Mouse (Mus musculus): ENCODE results near the gene Sephs2.

Sephs2 gene

GRCm38 (mm10) chr7:127232622-127233367 lies 41.1 kb downstream of the Sephs2 start, which contains the start of the genes Zfp553 and Sept1:
Gene Zfp553 (plus strand): TSS chr7:127233061.
Gene Sept1 (minus strand): TSS chr7:127233130.
- peak; percentile 76 for DNase-seq (ENCODE audit: low spot score)

- DNase-seq (ENCODE audit: low spot score): no peak
These were observed 41.8 kb downstream of the Sephs2 start for GRCm38 (mm10) chr7:127231826-127232621.

GRCm38 (mm10) chr7:127231376-127231775 lies 42.5 kb downstream of the Sephs2 start:
- no peak for DNase-seq (ENCODE audit: low spot score)

- DNase-seq (ENCODE audit: low spot score): peak; percentile 79
These were observed 45.1 kb downstream of the Sephs2 start for GRCm38 (mm10) chr7:127228615-127229303.

- DNase-seq (ENCODE audit: low spot score): no peak
These were observed 48.5 kb downstream of the Sephs2 start for GRCm38 (mm10) chr7:127225147-127225995.

- DNase-seq (ENCODE audit: low spot score): no peak
These were observed 49.2 kb downstream of the Sephs2 start for GRCm38 (mm10) chr7:127224616-127225015.

GRCm38 (mm10) chr7:127223515-127224478 lies 50.1 kb downstream of the Sephs2 start:
- no peak for DNase-seq (ENCODE audit: low spot score)

- DNase-seq (ENCODE audit: low spot score): no peak
These were observed 50.7 kb downstream of the Sephs2 start for GRCm38 (mm10) chr7:127223106-127223505.

All from urinary bladder, postnatal 25 days (tissue).